Mouse (Mus musculus) MEL (cell line): ENCODE measurements at regions not wholly inside any gene's neighbourhood (a gene's known extent, or its start where the extent isn't known, plus 50 kb on each side); places are given as distances from the start of the nearest gene placed in this dataset.
A peak's percentile ranks its signal among the peaks of the same experiment; 100 is the strongest.

Source experiments
- DNase-seq: peaks from one replicate; pipeline ENCODE4 v3.0.0; 2011; ENCODE audit warnings: low read depth, low spot score
- H3K27ac ChIP-seq: 2 replicates; pipeline ENCODE4 v1.5.1; 2012; ENCODE audit warnings: low read depth, mild to moderate bottlenecking, control low read depth, low read length, moderate library complexity; ENCODE audit not compliant: control insufficient read depth
- H3K27me3 ChIP-seq, 2 experiments: fragments of 150-350 bp in 1 of 2; sonication (generic) in 1 of 2; 2 replicates each; pipeline ENCODE4 v1.6.1; 2012; ENCODE audit warnings: low read length in 2 of 2, mild to moderate bottlenecking in 2 of 2, improper control_type of control experiment in 1 of 2, moderate library complexity in 1 of 2; ENCODE audit not compliant: insufficient read depth in 2 of 2, control insufficient read depth in 1 of 2
- H3K36me3 ChIP-seq, 2 experiments: 2 replicates each; pipeline ENCODE4 v1.6.1; 2012 to 2014; ENCODE audit warnings: low read length in 2 of 2, improper control_type of control experiment in 1 of 2, inconsistent platforms in 1 of 2, mild to moderate bottlenecking in 1 of 2; ENCODE audit not compliant: insufficient read depth in 2 of 2, control insufficient read depth in 1 of 2
- H3K4me1 ChIP-seq, 2 experiments: fragments of 150-350 bp in 1 of 2; sonication (generic) in 1 of 2; 2 replicates each; pipeline ENCODE4 v1.6.1; 2012; ENCODE audit warnings: low read length in 2 of 2, improper control_type of control experiment in 1 of 2, mild to moderate bottlenecking in 1 of 2; ENCODE audit not compliant: insufficient read depth in 2 of 2, control insufficient read depth in 1 of 2
- H3K4me3 ChIP-seq, 2 experiments: fragments of 150-350 bp in 1 of 2; sonication (generic) in 1 of 2; 2 replicates each; pipeline ENCODE4 v1.5.1; 2012; ENCODE audit warnings: low read depth in 2 of 2, low read length in 2 of 2, mild to moderate bottlenecking in 2 of 2, moderate library complexity in 2 of 2, control low read depth in 1 of 2, improper control_type of control experiment in 1 of 2; ENCODE audit not compliant: control insufficient read depth in 1 of 2, insufficient read depth in 1 of 2
- H3K79me2 ChIP-seq: 2 replicates; pipeline ENCODE4 v1.6.1; 2012; ENCODE audit warnings: mild to moderate bottlenecking, low read length, moderate library complexity; ENCODE audit not compliant: control insufficient read depth, poor library complexity, insufficient read depth
- H3K9ac ChIP-seq: 2 replicates; pipeline ENCODE4 v1.6.1; 2012; ENCODE audit warnings: low read depth, mild to moderate bottlenecking, control low read depth, low read length, moderate library complexity; ENCODE audit not compliant: control insufficient read depth, poor library complexity, severe bottlenecking
- H3K9me3 ChIP-seq: fragments of 150-350 bp; sonication (generic); replicated peaks from 2 replicates; pipeline ENCODE4 v1.6.1; 2012; ENCODE audit warnings: mild to moderate bottlenecking, low read length, improper control_type of control experiment, moderate library complexity; ENCODE audit not compliant: insufficient read depth
- BHLHE40 ChIP-seq: IDR thresholded peaks from 2 replicates; pipeline ENCODE4 v1.6.1; 2012; ENCODE audit warnings: low read depth, mild to moderate bottlenecking, inconsistent platforms, low read length, improper control_type of control experiment, borderline replicate concordance
- CHD1 ChIP-seq: IDR thresholded peaks from 2 replicates; pipeline ENCODE4 v1.6.1; 2012; ENCODE audit warnings: low read depth, mild to moderate bottlenecking, inconsistent platforms, low read length, improper control_type of control experiment
- CHD2 ChIP-seq: IDR thresholded peaks from 2 replicates; pipeline ENCODE4 v1.6.1; 2011; ENCODE audit warnings: low read length, improper control_type of control experiment
- CTCF ChIP-seq, 3 experiments: IDR thresholded peaks in 2 of 3; conservative IDR thresholded peaks in 1 of 3; 2 replicates each; pipeline ENCODE4 v1.5.1; 2011 to 2012; ENCODE audit warnings: low read length in 3 of 3, low read depth in 2 of 3, mild to moderate bottlenecking in 2 of 3, improper control_type of control experiment in 1 of 3, inconsistent platforms in 1 of 3, mixed read lengths in 1 of 3, moderate library complexity in 1 of 3; ENCODE audit not compliant: control insufficient read depth in 1 of 3, insufficient read depth in 1 of 3, poor library complexity in 1 of 3, severe bottlenecking in 1 of 3
- E2F4 ChIP-seq: IDR thresholded peaks from 2 replicates; pipeline ENCODE4 v1.6.1; 2011; ENCODE audit warnings: low read depth, low read length, improper control_type of control experiment, borderline replicate concordance
- ELF1 ChIP-seq: IDR thresholded peaks from 2 replicates; pipeline ENCODE4 v1.6.1; 2014; ENCODE audit warnings: low read depth, mild to moderate bottlenecking, inconsistent platforms, low read length, improper control_type of control experiment, moderate library complexity
- EP300 ChIP-seq, 2 experiments: IDR thresholded peaks; 2 replicates each; pipeline ENCODE4 v1.6.1; 2011; ENCODE audit warnings: improper control_type of control experiment in 2 of 2, low read length in 2 of 2, low read depth in 1 of 2, mild to moderate bottlenecking in 1 of 2
- ETS1 ChIP-seq: IDR thresholded peaks from 2 replicates; pipeline ENCODE4 v1.6.1; 2012; ENCODE audit warnings: low read depth, mild to moderate bottlenecking, inconsistent platforms, low read length, improper control_type of control experiment, moderate library complexity
- GATA1 ChIP-seq: IDR thresholded peaks from 2 replicates; pipeline ENCODE4 v1.6.1; 2011; ENCODE audit warnings: low read depth, low read length, improper control_type of control experiment
- KAT2A ChIP-seq: conservative IDR thresholded peaks from 2 replicates; pipeline ENCODE4 v1.6.1; 2012; ENCODE audit warnings: low read depth, low read length, improper control_type of control experiment, inconsistent platforms
- MAFK ChIP-seq: IDR thresholded peaks from 2 replicates; pipeline ENCODE4 v1.6.1; 2011; ENCODE audit warnings: low read depth, mild to moderate bottlenecking, low read length, improper control_type of control experiment, borderline replicate concordance
- MXI1 ChIP-seq: IDR thresholded peaks from 2 replicates; pipeline ENCODE4 v1.6.1; 2011; ENCODE audit warnings: mild to moderate bottlenecking, low read depth, low read length, improper control_type of control experiment
- MYB ChIP-seq: IDR thresholded peaks from 2 replicates; pipeline ENCODE4 v1.6.1; 2011; ENCODE audit warnings: mild to moderate bottlenecking, low read depth, low read length, improper control_type of control experiment
- NELFE ChIP-seq: IDR thresholded peaks from 2 replicates; pipeline ENCODE4 v1.6.1; 2011; ENCODE audit warnings: low read depth, low read length, improper control_type of control experiment
- POLR2A ChIP-seq, 2 experiments: IDR thresholded peaks; 2 replicates each; pipeline ENCODE4 v1.6.1; 2011 to 2012; ENCODE audit warnings: low read length in 2 of 2, mild to moderate bottlenecking in 2 of 2, control low read depth in 1 of 2, improper control_type of control experiment in 1 of 2, low read depth in 1 of 2, moderate library complexity in 1 of 2; ENCODE audit not compliant: control insufficient read depth in 1 of 2, insufficient read depth in 1 of 2, poor library complexity in 1 of 2
- POLR2AphosphoS2 ChIP-seq: IDR thresholded peaks from 2 replicates; pipeline ENCODE4 v1.6.1; 2011; ENCODE audit warnings: low read length, improper control_type of control experiment
- SMC3 ChIP-seq: IDR thresholded peaks from 2 replicates; pipeline ENCODE4 v1.6.1; 2011; ENCODE audit warnings: low read depth, low read length, improper control_type of control experiment
- TCF12 ChIP-seq: IDR thresholded peaks from 2 replicates; pipeline ENCODE4 v1.6.1; 2014; ENCODE audit warnings: low read depth, mild to moderate bottlenecking, inconsistent platforms, low read length, improper control_type of control experiment, moderate library complexity
- ZKSCAN1 ChIP-seq: IDR thresholded peaks from 2 replicates; pipeline ENCODE4 v1.6.1; 2012; ENCODE audit warnings: low read depth, mild to moderate bottlenecking, inconsistent platforms, low read length, improper control_type of control experiment, moderate library complexity
- ZMIZ1 ChIP-seq: IDR thresholded peaks from 2 replicates; pipeline ENCODE4 v1.6.1; 2012; ENCODE audit warnings: low read depth, mild to moderate bottlenecking, inconsistent platforms, low read length, improper control_type of control experiment, moderate library complexity

- Histone ChIP-seq H3K36me3 (no peaks in the 10 kb centered on the region), H3K27me3 (no peaks in the 10 kb centered on the region), H3K79me2 (no peaks in the 10 kb centered on the region), H3K9ac (no peak overlapping the region), H3K4me1 (no peaks in the 10 kb centered on the region), H3K27ac (no peak overlapping the region), H3K4me3 (no peak overlapping the region), H3K9me3 (no peaks in the 10 kb centered on the region)
- no peak for DNase-seq
- no peak for TF ChIP-seq CHD1
Observed at GRCm38 (mm10) chr1:119160354-119160753, 106.9 kb upstream of the Gli2 start.

GRCm38 (mm10) chr1:119157171-119157700, 103.8 kb upstream of the Gli2 start:
- H3K9me3 ChIP-seq, result no peaks in the 10 kb centered on the region
- H3K9ac ChIP-seq, result no peak overlapping the region
- H3K27me3 ChIP-seq, result no peaks in the 10 kb centered on the region

GRCm38 (mm10) chr1:119153619-119154018, 100.2 kb upstream of the Gli2 start:
- H3K79me2 ChIP-seq, result no peaks in the 10 kb centered on the region
- no peaks in the 10 kb centered on the region for H3K36me3 ChIP-seq
- TF ChIP-seq CTCF (IDR thresholded peaks at IDR 0.05 in 2 of 3, conservative IDR thresholded peaks at IDR 0.05 in 1 of 3; ENCODE audit: control insufficient read depth in 1 of 3, insufficient read depth in 1 of 3, low read depth in 2 of 3, low read length in 3 of 3, poor library complexity in 1 of 3, severe bottlenecking in 1 of 3) (peak in 2 of 3 experiments; percentile 8 to 28; a peak in 2 of 6 replicates), EP300 (IDR thresholded peaks at IDR 0.05; ENCODE audit: low read depth in 1 of 2, low read length in 2 of 2) (no peak)
- no peaks in the 10 kb centered on the region for H3K4me1 ChIP-seq
- no peak for DNase-seq
- no peaks in the 10 kb centered on the region for H3K27me3 ChIP-seq
- H3K4me3 ChIP-seq, result no peak overlapping the region
- no peak overlapping the region for H3K27ac ChIP-seq
- no peak overlapping the region for H3K9ac ChIP-seq
- H3K9me3 ChIP-seq, result no peaks in the 10 kb centered on the region

More at GRCm38 (mm10) chr1:119157171-119157700, 103.8 kb upstream of the Gli2 start:
- TF ChIP-seq KAT2A (no peak), POLR2AphosphoS2 (no peak), SMC3 (no peak), NELFE (no peak), TCF12 (no peak), E2F4 (no peak), POLR2A (IDR thresholded peaks at IDR 0.05; ENCODE audit: control insufficient read depth in 1 of 2, insufficient read depth in 1 of 2, low read depth in 1 of 2, low read length in 2 of 2, poor library complexity in 1 of 2) (no peak), ETS1 (no peak), ZMIZ1 (no peak), MAFK (no peak), ZKSCAN1 (no peak), MXI1 (no peak), CHD2 (no peak), MYB (no peak), BHLHE40 (no peak), GATA1 (no peak), ELF1 (no peak)
- Histone ChIP-seq H3K27ac (no peak overlapping the region), H3K36me3 (no peaks in the 10 kb centered on the region), H3K4me3 (no peak overlapping the region), H3K79me2 (no peaks in the 10 kb centered on the region), H3K4me1 (no peaks in the 10 kb centered on the region)
- no peak for DNase-seq
